Mouse (Mus musculus): Measurements from ENCODE around the gene 1700074P13Rik.
"Not testable (repeated sequence)": the region's sequence is repeated elsewhere in the genome, so short reads cannot be mapped to it uniquely, and the experiment has no call there.

The 1700074P13Rik gene

DNA sequence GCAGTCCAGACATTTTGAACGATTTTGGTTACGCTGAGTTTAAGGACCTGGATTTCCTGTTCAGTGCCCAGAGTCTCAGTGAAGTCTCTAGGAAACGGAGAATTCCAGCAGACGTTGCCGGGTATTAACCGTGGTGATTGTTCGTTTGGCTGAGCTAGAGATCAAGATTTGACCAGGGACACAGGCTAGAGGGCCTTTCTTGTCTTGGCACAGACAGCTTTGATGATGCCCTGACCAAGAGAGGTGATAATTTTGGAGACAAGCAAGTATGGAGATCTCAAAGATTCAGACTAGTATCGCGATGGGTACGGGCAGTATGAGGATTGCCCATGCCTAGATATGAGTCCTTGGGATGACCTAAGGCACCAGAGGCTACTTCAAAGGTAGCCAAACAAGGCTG, at the start of gene 1700074P13Rik:
Gene 1700074P13Rik (minus strand): TSS at position 101 of the 400 bp plus-strand sequence.
- DNase-seq = no peak

DNA sequence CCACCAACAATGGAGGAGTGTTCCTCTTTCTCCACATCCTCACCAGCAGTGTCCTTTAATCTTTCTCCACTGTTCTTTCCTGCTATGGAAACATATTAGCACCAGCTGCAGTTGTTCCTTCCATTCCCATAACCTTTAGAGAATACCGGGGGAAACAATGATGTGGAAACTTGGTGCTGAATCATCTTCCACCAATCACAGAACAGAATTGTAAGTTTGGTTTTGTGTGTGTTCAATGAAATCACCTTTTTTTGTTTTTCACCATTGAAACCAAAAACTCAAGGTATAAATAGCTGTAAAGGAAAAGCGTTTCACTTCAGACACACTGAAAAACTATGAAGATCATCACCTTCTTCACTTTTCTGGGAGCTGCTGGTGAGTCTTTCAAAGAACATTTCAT, 24.1 kb upstream of the 1700074P13Rik start, which contains the start of gene 1810009J06Rik:
Gene 1810009J06Rik (plus strand): TSS at position 301 of the 400 bp plus-strand sequence.
- not testable (repeated sequence) for DNase-seq

DNA sequence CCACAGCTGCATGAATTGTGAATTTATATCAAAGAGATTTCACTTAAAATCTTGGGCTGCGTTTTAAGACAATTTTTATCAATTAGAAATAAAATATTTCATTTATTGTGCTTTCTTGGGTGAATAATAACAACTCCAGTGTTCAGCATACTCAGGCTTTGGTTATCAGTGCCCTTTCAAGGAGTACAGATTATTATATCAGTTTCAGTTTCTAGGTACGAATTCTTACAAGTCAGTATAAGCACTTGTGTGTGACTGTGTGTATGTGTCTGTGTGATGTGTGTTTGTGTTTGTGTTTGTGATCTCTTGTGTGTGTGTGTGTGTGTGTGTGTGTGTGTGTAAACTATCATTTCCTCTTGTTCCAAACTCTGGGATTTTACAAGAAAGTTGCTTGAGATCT, 13.4 kb upstream of the 1700074P13Rik start:
- DNase-seq = no peak

DNA sequence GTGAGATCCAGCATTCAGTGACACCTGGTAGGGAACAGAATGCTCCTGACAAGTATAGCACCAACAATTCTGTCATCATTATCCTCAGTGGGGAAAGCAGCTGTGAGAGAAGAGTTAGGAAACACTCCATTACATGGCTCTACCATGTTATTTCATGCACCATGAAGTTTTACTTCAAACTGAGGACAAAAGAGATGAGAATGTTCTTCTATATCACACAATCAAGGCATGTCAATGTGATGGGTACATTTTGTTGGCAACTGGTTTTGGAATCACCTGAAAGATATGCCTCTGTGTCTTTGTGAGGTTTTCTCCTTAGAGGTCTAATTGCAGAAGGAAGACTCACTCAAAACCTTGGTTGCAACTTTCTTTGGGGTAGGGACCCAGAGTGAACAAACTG, 11.4 kb upstream of the 1700074P13Rik start, which contains the start of gene Gm4744:
Gene Gm4744 (minus strand): TSS at position 101 of the 400 bp plus-strand sequence.
- DNase-seq = no peak

DNA sequence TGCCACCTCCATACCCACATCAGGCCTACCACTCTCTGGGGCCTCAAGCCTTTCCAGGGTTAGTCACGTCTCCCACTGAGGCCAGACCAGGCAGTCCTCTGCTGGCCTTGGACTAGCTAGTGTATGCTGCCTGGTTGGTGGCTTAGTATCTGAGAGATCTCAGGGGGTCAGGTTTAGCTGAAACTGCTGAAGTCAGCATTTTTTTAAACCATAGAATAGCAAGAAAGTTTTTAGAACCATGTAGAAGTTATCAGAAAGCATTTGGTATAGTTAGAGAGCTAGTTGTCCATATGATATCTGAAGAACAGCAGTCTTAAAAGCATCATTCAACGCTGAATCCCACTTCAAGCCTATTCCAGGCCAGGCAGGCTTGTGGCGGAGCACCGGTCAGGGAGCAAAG, 20.4 kb downstream of the 1700074P13Rik start:
- DNase-seq = no peak

DNA sequence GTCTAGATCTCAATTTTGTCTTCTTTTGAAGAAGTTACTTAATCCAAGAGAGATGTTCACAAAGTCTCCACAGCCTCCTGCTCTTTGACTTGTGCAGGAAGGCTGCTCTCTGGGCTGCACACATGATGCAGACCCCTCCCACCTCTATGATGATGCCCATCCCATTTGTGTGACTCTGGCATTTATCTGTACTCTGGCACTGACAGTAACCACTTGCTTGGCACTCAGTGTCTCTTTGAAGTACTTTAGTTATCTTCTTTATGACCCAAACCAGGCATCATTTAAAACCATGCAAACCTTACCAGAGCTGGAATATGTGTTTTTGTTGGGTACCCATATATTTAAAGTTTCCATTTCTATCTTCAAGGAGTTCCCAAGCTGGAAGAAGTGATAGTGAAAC, 40.1 kb downstream of the 1700074P13Rik start, which contains the start of gene Prss58:
Gene Prss58 (minus strand): TSS at position 101 of the 400 bp plus-strand sequence.
- DNase-seq = no peak

DNA sequence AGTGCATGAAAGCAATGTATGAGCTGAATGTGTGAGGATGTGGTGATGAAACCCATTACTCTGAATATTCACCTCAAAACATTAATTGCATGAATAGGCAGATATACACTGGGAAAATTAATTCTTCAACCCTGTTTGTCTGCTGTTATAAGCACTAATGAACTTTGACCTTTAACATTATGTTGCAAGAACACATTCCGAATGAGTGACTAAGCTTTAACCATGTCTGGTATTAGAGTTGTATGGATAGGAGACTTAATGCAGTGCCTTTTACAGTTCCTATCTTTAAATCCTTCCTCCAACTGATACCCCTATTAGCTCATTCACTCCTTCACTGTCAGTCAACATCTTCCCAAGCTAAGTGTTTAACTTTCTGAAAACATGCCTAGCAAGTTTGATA, 45.6 kb downstream of the 1700074P13Rik start:
- DNase-seq = no peak

DNA sequence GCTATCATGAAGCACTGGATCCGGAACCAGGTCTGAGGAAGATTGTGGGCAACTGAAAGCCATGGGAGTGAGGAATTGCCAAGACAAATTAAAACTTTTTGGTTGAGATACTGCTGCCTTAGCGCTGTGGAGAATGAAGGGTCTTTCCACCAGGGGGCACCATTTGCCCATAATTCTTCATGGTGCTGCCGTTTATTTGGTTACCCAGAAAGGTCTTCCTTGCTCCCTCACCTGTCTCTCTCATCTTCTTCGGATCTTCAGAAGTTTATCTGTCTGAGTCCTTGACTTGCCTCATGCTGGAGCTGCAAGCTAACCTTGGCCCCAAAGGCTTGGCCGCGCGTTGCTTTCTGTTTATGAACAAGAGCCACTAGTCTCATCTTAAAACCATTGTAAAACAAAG, 46.8 kb downstream of the 1700074P13Rik start:
- DNase-seq = peak; percentile 30

DNA sequence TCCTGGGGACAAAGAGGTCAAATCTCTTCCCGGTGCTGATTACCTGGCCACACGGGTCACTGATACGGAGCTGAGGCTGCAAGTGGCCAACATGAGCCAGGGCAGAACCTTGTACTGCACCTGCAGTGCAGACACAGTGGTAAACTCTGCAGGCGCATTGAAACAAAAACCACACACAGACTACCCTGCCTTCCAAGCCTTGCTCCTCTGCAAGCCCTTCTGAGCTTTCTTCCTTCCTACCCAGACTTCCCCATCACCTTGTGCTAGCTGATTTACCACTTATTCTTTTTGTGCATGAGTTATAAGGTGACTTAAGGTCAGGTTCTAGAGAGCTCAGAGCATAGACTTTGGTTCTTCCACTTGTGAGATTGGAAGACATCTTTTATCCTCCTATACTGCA, 48.6 kb downstream of the 1700074P13Rik start:
- no peak for DNase-seq

DNA sequence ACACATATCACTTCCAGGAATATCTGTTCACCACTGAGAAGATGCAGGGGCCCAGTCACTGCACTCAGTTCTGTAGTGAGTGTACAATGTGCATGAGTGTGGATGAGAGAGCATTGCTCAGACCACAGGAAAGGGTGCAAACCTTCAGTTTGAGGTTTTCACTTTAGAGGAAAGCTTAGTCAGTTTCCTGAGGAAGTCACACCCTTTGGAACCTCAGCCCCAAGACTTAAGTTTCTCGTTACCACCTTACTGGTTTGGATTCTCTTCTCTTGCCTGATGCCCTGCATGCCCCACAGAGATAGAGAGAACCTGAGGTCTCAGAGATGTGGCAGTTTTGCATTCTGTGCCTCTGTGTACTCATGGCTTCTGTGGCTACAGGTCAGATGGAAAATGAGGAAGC, 49.4 kb downstream of the 1700074P13Rik start:
- DNase-seq = peak; percentile 3

DNA sequence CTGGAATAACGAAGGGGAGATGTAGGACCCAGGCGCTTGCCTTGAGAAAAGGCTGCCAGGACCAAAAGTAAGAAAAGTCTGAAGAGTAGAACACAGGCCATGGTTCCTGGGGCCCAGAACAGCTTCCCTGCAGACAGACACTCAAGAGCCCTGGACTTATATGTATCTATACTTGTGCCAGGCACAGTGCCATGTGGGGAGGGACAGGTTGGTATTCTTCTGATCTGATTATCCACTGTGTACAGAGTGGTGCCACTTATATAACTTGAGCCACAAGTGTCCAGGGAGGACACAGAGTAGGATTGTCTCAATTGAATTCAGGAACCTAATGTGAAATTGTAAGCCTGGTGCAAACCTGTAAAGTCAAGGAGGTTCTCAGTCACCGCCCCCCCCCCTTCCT, 53.0 kb downstream of the 1700074P13Rik start, which contains the start of gene Moxd2:
Gene Moxd2 (minus strand): TSS at position 101 of the 400 bp plus-strand sequence.
- no peak for DNase-seq
